Mouse (Mus musculus): ENCODE results near the gene Sugp1.
"Not testable (repeated sequence)": the region's sequence is repeated elsewhere in the genome, so short reads cannot be mapped to it uniquely, and the experiment has no call there.

Sugp1 gene

GRCm38 (mm10) chr8:70042583-70043455 lies at the start of gene Sugp1, which contains the start of gene Mau2:
Gene Sugp1 (plus strand): TSS chr8:70042813.
Gene Mau2 (minus strand): TSS chr8:70042734.
- peak; percentile 89 to 96 for DNase-seq (ENCODE audit: low spot score in 2 of 2)

- DNase-seq (ENCODE audit: low spot score in 2 of 2), result no peak
Observed at GRCm38 (mm10) chr8:69995422-69995775, 47.2 kb upstream of the Sugp1 start.

GRCm38 (mm10) chr8:69995776-69996588 lies 46.6 kb upstream of the Sugp1 start, which contains the start of gene Gatad2a:
Gene Gatad2a (minus strand): TSS chr8:69996384.
- DNase-seq (ENCODE audit: low spot score in 2 of 2), result peak; percentile 100

- DNase-seq (ENCODE audit: low spot score in 2 of 2), result no peak
Observed at GRCm38 (mm10) chr8:69996589-69997285, 45.9 kb upstream of the Sugp1 start.

GRCm38 (mm10) chr8:69998706-69999105 lies 43.9 kb upstream of the Sugp1 start:
- no peak for DNase-seq (ENCODE audit: low spot score in 2 of 2)

- no peak for DNase-seq (ENCODE audit: low spot score in 2 of 2)
Observed at GRCm38 (mm10) chr8:69999236-69999635, 43.4 kb upstream of the Sugp1 start.

- no peak for DNase-seq (ENCODE audit: low spot score in 2 of 2)
Observed at GRCm38 (mm10) chr8:70000226-70000625, 42.4 kb upstream of the Sugp1 start.

- peak in 1 of 2 experiments; percentile 28 for DNase-seq (ENCODE audit: low spot score in 2 of 2)
Observed at GRCm38 (mm10) chr8:70001176-70001891, 41.3 kb upstream of the Sugp1 start.

- DNase-seq (ENCODE audit: low spot score in 2 of 2), result not testable (repeated sequence)
Observed at GRCm38 (mm10) chr8:70001892-70002191, 40.8 kb upstream of the Sugp1 start.

- no peak for DNase-seq (ENCODE audit: low spot score in 2 of 2)
Observed at GRCm38 (mm10) chr8:70003204-70003657, 39.4 kb upstream of the Sugp1 start.

- DNase-seq (ENCODE audit: low spot score in 2 of 2), result no peak
Observed at GRCm38 (mm10) chr8:70004345-70004744, 38.3 kb upstream of the Sugp1 start.

- no peak for DNase-seq (ENCODE audit: low spot score in 2 of 2)
Observed at GRCm38 (mm10) chr8:70005178-70005577, 37.4 kb upstream of the Sugp1 start.

- not testable (repeated sequence) for DNase-seq (ENCODE audit: low spot score in 2 of 2)
Observed at GRCm38 (mm10) chr8:70010796-70011195, 31.8 kb upstream of the Sugp1 start.

- no peak for DNase-seq (ENCODE audit: low spot score in 2 of 2)
Observed at GRCm38 (mm10) chr8:70012350-70012749, 30.3 kb upstream of the Sugp1 start.

GRCm38 (mm10) chr8:70012763-70013162 lies 29.9 kb upstream of the Sugp1 start:
- no peak for DNase-seq (ENCODE audit: low spot score in 2 of 2)

GRCm38 (mm10) chr8:70015017-70015416 lies 27.6 kb upstream of the Sugp1 start:
- no peak for DNase-seq (ENCODE audit: low spot score in 2 of 2)

- peak in 1 of 2 experiments; percentile 21 for DNase-seq (ENCODE audit: low spot score in 2 of 2)
Observed at GRCm38 (mm10) chr8:70023596-70023995, 19.0 kb upstream of the Sugp1 start.

- DNase-seq (ENCODE audit: low spot score in 2 of 2), result no peak
Observed at GRCm38 (mm10) chr8:70026151-70026550, 16.5 kb upstream of the Sugp1 start.

GRCm38 (mm10) chr8:70030255-70030654 lies 12.4 kb upstream of the Sugp1 start:
- DNase-seq (ENCODE audit: low spot score in 2 of 2), result no peak

GRCm38 (mm10) chr8:70037994-70038393 lies 4.6 kb upstream of the Sugp1 start:
- no peak for DNase-seq (ENCODE audit: low spot score in 2 of 2)

- DNase-seq (ENCODE audit: low spot score in 2 of 2), result peak in 1 of 2 experiments; percentile 30
Observed at GRCm38 (mm10) chr8:70041885-70042546, 597 bp upstream of the Sugp1 start.

All from left cerebral cortex, adult 9 months (tissue).